Mouse (Mus musculus) adrenal gland, postnatal 36 days (tissue): ENCODE measurements around the gene Rgs16. TPM values are rescaled to one million over a fixed set of nuclear protein-coding genes. Genes with fewer than 3 reads are reported as not detected.
A peak's percentile ranks its signal among the peaks of the same experiment; 100 is the strongest.

Source experiments
- DNase-seq, 2 experiments: peaks; one replicate each; pipeline ENCODE4 v3.0.0; 2021; ENCODE audit warnings: mixed read lengths in 1 of 2
- long read RNA-seq, 2 experiments: library from polyadenylated mRNA; stranded (forward); transcript quantifications; one replicate each; pipeline ENCODE4 v2.0.0; 2021; ENCODE audit warnings: borderline sequencing depth in 2 of 2
- total RNA-seq, 2 experiments: library from RNA; stranded (reverse); gene quantifications; 2 replicates each; pipeline ENCODE4 v1.2.3; 2021

Rgs16 gene
- 1 to 10 TPM; 1.3 to 2.7 TPM for total RNA-seq
- long read RNA-seq, experiment 1, transcript Rgs16-201 (5 exons, 2,339 nt), result major isoform, 15 of 20 reads
- long read RNA-seq, experiment 1, partial matches to known transcripts, result 0 of 20 reads
- long read RNA-seq, experiment 1, other reads (novel, unspliced or antisense), result 5 of 20 reads
- long read RNA-seq, experiment 2, partial matches to known transcripts, result 0 of 1 reads
- long read RNA-seq, experiment 2, other reads (novel, unspliced or antisense), result 1 of 1 reads

DNA sequence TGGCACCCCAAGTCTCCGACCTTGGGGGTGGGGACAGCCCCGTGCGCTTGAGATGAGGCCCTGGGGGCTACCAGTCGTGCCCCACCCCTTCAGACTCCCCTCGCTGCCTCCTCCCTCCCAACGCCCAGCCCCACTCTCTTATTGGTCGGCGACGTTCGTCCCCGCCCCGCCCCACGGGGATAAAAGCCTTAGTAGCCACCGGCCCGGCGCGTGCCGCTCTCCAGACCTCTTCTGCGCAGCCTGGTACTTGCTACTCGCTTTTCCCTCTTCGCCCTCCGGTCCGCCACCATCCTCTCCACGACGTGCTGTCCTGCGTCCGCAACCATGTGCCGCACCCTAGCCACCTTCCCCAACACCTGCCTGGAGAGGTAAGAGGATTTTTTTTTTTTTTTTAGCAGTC is at the start of gene Rgs16:
Rgs16 (plus strand) TSS at position 205 of the 400 bp plus-strand sequence.
- DNase-seq, result peak; percentile 91 to 93

DNA sequence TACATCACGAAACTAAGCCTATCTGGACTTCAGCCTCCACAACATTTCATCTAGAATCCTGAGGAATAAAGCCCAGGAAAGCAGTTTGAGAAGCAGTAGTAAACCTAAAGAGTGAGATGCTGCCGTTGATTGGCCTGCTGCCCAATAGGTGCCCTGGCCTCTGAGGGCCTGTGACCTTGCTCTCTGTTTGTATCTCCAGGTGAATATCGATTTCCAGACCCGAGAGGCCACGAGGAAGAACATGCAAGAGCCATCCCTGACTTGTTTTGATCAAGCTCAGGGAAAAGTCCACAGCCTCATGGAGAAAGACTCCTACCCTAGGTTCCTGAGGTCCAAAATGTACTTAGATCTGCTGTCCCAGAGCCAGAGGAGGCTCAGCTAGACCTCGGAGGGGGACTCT is 47.6 kb upstream of the Rgs16 start:
- DNase-seq, result no peak

DNA sequence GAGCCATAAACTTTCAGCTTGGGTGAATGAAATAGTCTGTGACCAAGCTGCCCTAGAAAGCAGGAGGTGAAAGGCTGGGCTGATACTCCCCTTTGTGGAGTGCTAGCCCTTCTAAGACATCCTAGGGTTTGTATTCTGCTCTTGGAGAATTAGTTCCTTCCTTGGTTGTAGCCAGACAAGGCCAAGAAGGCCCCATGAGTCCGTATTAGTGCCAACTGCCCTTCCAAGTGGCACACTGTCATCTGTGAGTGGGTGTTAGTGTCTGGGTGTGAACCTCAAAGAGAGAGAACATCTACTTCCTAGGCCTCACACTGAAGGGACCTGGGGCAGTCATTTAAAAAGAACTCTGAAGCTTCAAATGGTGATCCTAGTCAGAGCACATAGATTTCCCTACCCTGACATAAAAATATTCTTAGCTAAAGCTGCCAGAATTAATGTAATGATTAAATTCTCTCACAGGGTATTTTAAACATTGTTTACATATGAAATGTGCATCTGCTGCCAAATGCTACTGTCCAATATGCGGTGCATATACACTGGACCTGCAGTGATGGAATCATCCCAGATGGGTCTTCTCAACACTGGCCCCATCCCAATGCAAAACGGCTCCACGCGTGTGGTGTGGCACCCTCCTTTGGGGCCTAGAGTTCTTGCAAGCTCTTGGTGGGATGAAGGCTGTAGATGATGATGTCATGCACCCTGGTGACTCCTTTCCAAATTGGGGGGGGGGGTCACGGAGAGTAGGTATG is 45.6 kb upstream of the Rgs16 start:
- no peak for DNase-seq

DNA sequence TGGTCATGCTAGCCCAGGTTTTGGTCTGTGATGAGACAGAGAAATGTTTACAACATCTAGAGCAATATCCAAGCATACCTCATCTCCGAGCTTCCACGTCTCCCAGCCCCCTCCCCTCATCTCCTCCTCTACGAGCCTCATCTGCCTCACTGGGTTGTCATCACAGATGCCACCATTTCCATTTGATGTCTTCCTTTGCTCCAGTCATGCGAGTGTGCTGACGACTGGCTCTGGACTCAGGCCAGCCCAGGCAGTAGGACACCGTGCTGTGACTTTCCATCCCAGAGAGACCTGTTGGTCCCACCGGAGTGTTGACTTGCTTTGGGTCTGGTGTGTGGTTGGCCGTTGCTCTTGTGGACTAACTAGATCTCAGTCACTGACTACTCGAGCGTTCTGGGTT is 44.8 kb upstream of the Rgs16 start:
- no peak for DNase-seq

DNA sequence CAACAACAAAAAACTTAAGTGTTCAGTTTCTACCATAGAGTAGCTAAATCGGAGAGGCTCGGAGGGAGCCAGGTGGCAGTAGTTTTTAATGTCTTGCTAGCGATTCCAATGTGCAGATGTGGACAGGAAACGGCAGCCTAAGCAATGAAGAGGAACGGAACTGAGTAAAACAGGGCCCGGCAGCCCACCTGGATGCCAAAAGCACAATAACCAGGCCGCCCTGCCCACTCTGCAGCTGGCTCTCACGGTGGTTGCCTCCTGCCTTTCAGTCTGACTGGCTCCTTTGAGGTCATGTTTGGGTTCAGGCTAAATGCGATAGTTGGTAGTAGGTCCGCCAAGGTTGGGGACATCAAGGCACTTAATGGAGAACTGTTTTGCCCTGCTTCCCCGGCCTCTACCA is 44.1 kb upstream of the Rgs16 start:
- DNase-seq, result no peak

DNA sequence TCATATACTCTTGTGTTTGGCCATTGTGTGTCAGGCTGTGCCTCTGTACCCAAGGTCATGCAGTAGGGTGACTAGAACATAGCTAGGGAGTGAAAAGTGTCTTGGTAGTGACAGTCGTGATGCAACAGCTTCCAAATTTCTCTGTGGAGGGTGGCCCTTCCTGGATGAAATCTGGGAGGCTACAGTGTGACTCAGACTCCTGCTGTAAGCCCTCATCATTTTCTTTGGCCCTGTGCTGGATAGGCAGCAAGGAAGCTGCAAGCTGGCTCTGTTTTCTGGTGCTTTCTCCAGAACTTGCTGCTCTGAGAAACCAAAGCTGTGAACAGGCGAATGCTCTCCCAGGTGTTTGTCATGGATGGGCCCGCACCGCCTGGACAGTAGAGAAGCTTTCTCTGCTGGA is 43.6 kb upstream of the Rgs16 start:
- DNase-seq, result no peak

DNA sequence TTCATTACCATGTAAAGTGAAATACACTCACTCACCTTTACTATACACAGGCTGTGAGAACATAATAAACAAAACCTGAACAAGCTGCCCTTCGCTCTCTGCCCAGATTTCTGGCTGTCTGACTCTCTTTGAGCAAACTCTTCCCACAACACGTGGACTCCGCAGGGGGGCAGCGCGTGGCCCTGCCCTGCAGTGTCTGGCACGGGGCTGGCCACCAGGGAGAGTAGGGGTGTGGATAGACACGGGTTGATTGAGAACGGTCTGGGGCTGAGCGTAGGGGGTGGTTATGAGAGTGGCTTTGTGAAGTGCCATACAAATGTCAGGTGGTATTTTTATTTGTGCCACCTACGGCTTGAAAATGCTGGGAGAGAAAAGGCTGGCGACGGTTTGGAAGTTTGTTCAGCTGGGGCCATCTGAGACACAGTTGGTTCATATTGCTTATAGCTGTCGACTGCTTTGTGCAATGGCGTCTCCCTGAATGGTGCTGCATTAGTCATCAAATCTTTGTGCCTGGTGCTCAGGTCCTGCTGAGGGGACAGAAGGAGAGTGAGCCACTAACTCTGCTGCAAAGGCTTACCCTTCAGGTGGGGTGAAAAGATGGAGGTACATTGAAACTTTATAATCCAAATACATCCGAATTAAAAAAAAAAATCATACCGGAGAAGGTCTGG is 42.4 kb upstream of the Rgs16 start:
- no peak for DNase-seq

DNA sequence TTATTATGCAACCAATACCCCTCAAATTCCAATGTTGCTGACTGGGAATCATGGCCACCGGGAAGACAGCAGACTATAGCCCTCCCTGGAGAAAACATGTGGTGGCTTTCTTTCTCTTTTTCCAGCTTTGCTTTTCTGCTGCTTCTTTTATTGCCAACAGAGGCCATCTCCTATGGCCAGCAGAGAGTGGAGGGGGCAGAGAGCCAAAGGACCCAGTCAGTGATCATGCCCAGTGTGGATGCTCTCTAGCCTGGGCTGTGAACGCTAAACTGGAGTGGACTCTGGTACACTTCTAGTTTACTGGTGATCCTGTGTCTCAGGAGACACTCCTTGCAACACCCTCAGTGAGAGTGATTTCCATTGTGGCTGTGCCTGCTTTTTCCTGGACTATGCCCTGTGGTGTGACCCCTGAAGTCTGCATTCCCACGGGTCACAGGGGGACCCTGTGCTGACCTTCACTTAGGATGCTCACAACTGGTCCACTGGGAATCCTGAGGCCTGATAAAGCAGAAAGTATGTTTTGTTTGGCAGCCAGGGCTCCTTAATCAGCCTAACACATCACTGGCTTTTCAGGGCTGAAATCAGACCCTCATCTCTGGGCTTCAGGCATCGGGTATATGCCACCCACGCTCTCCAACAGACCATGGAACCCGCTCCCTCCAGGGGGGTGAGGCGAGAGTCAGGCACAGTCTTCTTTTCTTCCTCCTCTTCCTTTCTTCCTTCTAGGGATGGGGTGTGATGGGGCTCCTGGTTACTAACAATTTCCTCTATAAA is 41.7 kb upstream of the Rgs16 start:
- DNase-seq, result no peak

DNA sequence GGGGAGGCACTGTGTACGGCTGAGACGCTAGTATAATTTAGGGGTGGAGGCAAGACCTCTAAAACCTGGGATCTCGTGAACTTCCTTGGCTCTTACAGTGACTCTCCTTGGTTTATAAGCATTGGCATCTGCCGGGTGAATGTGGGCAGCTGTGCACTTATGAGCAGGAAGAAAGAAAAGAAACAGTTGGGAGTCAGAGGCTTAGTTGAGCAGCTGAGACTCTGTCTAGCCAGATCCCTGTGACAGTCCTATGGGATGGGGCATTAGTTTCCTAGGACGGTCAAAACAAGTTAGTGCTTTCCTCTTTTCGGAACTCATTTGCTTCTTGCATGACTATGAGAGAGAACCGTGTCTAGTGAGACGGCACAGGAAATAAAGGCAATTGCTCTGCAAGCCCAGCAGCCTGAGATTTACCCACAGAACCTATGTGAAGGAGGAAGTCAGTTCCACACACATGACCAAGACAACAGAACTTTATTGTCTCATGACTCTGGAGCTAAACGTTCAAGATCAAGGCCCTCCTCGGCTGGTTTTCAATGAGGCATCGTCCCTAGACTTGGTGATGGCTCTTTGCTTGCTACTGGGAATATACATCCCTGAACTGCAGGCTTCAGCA is 39.6 kb upstream of the Rgs16 start:
- no peak for DNase-seq

DNA sequence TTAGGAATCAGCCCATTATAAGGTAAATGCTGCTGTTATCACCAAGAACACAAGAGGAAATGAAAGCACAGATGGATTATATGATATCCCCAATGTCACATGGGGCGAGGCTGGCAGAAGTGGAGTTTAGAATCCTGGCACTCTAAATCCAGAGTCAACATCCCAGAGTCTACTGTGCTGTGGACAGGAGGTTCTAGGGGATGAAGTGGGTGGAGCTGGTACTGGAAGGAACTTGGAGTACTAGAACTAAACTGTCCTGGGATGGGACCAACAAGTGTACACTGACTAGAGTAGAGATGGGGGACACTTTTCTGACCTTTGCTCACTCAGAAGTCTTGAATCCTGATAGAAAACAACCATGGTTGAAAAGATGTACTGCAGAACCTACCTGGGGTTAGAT is 38.7 kb upstream of the Rgs16 start:
- no peak for DNase-seq

DNA sequence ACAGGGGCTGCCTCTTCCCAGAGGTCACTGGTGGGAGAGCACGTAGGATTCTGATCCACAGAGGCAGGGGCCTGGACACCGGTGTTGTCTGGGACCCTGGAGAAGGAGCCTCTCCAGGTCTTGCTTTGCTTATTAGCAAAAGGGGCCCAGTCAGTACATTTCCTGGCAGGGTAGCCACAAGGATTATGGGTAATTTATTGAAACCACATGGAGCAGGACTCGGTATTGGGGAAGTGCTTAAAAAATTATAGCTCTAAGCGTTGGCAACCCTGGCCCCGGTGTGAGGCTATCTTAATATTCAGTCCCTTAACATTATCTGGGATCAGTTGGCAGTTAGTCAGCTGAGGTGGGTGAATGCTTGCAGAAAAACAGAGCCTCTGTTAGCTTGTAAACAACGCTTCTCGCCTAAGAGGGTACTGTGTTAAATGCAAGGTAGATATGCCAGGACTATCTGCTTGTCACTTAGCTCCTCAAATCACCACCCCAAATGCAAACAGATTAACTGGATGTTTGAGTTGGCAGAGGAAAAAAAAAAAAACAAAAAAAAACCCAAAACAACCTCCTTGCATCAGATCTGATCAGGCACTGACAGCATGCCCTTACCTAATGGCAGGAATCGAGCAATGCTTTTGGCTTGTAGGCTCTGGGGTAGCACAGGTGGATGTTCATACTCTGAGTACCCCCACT is 37.8 kb upstream of the Rgs16 start:
- no peak for DNase-seq

DNA sequence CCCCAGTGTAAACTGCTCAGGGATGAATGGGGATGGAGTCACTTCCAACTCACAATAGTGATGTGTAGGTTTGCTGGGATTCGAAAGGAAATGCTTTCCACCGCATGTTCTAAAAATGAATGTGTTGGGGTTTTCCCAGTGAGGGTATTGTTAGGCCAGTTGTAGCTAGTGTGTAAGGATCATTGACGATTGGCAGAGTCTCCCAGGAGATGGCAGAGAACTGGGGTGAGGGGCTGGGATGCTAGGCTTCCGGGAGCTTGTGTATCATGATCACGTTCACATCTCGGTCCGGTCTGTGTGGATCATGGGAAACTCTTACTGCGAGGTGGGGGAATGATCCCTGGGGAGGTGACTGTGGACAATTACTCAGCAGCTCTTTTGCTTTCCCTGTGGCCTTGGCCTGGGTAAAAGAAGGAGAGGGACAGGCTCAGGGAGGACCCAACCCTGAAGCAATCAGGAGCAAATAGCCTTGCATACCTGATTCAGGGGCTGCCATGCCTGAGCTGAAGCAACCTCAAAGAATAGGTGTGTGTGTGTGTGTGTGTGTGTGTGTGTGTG is 37.2 kb upstream of the Rgs16 start:
- DNase-seq, result peak; percentile 36 to 38

DNA sequence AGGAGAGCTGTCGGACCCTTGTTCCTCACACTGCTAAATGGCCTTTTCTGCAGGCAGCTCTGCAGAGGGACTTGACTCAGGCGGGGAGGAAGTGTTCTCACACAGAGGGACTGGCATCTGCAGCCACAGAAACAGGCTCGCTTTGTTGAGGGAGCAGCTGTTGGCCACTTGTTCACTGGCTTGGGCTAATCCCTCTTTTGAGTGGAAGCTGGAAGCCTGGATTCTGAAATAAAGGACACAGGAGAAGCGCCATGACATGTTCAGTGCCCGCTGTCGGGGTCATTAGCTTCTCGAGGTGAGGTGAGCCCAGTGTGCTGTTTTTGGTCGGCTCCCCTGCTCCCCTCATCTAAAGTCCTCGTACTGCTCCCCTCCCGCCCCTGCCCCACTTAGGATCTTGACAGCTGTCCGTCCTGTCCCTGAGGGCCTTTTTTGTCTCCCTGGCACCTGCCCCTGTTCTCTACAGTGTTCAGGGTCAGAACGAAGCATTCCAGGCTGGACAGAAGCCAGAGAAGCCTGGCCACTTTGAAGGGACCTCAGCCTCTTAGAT is 36.6 kb upstream of the Rgs16 start:
- DNase-seq, result peak; percentile 52 to 59

DNA sequence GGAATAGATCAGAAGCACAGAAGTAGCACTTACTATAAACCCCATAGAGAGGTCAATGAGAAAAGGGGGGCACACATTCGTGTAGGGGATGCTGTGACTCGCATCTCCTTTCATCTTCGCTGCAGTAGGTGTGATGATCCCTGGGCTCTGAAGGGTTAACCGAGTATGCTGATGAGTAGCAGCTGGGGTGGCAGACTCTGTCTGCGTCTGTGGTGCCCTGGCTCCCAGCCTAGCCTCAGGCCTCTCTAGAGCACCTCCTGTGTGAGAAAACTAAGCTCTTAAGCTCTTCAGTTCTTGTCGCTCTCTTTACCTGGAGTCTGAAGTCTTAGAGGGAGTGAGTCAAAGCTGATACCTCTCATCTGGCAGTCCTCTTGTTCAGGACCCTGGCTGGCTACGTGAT is 36.0 kb upstream of the Rgs16 start:
- DNase-seq, result no peak

DNA sequence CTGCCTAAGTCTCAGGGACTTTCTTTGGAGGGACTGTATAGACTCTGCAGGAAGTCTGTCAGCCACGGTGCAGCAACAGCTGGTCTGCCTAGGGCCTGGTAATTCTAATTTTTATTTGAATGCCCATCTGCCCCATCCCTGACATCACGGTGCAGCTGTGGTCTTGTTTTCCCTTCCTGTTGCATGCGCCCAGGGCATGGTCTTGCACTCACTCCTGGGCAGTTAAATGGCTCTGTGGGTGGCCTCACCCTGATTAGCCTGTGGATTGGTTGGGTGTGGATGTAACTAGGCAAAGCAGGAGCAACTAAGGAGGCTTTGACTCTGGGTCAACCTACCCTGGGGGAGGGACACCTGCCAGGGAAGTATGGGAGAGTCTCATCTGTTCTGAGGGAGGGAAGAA is 35.2 kb upstream of the Rgs16 start:
- DNase-seq, result no peak

DNA sequence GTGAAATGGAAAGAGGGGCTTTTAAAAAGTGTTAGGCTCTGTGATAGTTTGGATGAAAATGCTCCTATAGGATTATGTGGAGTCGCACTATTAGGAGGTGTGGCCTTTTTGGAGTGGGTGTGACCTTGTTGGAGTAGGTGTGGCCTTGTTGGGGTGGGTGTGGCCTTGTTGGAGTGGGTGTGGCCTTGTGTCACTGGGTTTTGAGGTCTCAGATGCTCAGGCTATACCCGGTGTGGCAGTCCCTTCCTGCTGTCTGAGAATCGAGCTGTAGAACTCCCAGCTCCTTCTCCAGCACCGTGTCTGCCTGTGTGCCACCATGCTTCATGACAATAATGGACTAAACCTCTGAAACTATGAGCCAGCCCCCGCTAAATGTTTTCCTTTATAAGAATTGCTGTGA is 31.5 kb upstream of the Rgs16 start:
- DNase-seq, result no peak

DNA sequence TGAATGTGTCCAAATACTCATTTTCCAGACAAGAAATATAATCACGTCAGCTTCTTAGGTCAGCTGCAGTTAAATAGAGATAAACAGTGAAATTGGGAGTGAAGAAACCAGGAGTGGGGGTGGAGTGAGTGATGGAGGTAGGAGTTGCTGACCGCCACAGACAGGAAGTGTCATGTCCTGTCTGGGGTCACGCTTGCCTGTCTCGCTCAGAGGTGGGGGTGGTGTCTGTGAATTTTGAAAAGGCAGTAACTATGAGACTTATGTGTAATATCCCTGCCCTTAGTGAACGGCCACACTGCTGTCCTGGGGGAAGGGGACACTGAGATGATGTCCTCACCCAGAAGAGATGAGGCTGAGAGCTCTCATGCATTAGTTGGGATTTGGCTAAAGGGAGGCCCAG is 30.7 kb upstream of the Rgs16 start:
- DNase-seq, result no peak

DNA sequence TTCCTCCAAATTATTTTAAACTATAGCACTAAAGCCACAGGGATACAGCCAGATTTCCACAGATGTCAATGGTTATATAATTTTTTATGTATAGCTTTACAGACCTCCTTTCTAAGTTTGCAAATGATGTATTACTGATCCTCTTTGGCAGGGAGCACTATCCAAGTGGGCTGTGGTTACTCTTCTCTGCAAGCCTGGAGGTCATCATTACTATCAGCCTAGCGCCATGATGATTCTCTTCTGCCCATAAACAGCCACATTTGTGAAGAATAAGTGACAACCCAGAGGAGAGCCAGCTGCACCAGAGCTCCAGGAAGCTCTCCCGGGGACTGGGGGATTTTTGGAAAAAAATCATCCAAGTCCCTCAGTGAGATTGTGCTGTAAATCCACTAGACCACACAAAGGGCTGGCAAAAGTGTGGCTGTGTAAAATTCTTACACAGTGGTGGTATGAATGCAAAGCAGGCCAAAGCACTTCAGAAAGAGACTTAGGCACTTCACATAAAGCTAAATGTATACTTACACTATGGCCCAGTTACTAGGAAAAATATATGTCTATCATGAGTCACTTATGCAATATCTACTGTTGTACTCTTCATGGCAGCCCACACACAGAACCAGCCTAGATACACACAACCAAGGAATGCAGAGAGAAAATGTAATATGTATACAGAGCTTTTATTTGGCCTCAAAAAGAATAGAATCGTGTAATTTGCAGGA is 28.4 kb upstream of the Rgs16 start:
- DNase-seq, result no peak

DNA sequence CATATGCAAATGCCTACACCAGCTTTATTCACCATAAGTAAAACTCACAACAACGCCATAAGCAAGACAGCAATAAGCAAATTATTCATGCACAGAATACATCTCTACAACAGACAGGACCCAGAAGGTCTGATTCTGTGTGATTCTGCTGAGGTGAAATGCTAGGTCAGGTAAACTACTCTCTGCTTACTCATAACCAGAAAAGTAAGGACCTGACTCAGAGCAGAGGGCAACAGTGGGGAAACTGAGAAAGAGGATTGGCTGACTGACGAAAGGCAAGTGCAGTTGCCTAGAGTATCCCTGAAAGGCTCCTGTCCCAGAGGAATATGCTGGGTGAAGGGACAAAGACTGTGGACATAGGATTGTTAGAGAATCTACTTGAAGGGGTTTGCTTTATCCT is 27.5 kb upstream of the Rgs16 start:
- DNase-seq, result no peak

DNA sequence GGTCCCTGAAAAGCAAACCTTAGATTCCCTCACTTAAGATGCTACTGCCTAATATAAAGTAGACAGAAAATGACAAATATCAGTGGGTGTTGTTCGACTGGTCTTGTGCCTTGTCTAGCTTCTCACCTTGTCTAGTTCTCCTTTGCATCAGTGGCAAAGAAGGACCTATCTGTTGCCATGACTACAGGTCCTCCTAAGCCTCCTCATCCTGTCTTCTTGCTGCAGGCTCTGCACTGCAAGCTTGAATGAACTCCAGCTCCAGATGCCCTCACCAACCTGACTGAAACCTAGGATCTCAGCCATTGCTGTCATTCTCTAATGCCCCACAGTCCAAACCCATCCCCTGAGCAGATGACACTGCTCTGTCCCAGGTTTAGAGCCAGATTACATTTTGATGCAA is 22.2 kb upstream of the Rgs16 start:
- no peak for DNase-seq
